Mouse (Mus musculus): ENCODE measurements around the gene Fbxl8.
"Not testable (repeated sequence)": the region's sequence is repeated elsewhere in the genome, so short reads cannot be mapped to it uniquely, and the experiment has no call there.

Fbxl8 gene

DNA sequence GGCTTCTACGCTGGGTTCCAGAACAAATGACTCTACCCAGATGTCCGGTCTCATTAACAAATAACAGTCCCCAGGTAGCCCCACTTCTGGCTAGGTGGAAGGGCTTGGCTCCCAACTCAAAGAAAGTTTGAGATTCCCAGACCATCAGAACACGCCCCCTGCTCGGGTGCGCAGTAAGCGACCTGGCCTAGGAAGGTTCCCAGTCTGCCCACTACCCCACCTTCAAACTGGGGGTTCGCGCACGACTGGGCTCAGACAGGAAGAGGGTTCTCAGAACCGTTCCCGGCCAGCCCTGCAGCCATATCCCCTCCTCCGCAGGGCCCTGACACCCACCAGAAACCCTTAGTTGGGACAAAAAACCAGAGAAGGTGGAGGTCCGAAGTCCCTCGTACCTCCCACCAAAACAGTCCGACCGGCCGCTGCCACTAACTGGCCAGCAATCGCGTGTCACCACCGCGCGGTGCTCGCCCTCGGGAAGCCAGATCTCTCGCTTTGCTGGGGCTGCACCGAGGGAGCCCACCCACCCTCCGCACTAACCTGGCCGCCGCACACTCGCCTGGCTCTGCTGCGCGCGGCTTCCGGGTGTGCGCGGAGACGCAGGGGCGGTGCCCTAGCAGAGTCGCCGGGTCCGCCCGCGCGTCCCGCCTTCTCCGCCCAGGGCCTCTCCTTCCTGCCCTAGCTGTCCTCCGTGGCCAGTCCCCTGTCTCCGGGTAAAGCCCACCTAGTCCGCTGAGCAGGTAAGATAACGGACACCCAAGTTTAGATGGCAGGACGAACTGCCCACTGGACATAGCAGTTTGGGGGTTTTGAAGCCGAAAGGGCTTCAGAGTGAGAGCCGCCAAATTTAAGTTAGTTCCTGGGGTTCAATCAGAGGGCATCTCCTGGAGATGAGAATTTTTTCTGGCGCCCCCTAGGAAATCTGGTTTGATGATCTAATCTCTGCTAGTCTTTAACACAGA, at the start of gene Fbxl8, which contains the start of gene Tradd:
TSS of gene Fbxl8 (plus strand) at position 625 of the 959 bp plus-strand sequence.
TSS of gene Tradd (minus strand) at position 586 of the 959 bp plus-strand sequence.
- in situ Hi-C loops (cut with MboI, MseI), result no loop called here

DNA sequence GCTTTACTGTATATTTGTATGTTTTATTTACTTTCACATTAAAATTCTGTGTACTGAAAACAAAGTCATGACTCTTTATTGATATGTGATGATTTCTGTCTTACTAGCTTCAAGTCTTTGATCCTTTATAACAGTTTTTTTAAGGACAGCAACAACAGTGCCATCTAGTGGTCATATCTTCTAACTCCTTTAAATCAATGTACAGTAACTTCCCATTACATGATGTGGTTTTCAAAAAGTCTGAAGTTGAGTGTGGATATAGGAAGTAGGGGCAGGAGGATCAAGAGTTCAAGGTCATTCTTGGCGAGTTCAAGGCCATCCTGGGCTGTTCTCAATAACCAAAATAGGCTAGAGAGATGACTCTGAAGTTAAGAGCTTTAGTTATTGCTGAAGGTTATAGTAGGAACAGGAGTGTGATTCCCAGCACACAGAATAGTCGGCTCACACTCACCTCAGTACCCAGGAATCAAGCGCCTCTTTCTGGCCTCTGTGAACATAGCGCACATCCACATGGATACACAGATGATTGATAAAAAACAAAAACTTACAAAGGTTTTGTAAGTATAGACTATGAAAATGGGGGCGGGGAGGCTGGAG, 46.4 kb upstream of the Fbxl8 start:
- in situ Hi-C loops (cut with MboI, MseI), result loop anchor here in 1 of 2 experiments (10.0 kb wide), 1 partner anchor 73 kb away; no protein-coding TSS in a partner anchor

DNA sequence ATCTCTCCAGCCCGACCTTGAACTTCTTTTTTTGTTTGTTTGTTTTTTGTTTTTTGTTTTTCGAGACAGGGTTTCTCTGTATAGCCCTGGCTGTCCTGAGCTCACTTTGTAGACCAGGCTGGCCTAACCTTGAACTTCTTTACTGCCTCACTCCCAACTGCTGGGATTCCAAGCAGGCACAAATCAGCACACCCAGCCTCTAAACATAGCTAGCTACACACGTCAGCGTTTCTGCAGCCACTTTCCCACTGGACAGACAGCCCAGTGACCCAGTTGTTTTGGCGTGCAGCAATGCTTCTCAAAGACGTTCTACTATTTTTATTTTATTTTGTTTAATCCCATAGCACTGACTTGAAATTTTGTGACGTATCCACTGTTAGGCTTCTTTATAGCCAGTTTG, 40.6 kb upstream of the Fbxl8 start:
- in situ Hi-C loops (cut with MboI, MseI), result no loop called here

DNA sequence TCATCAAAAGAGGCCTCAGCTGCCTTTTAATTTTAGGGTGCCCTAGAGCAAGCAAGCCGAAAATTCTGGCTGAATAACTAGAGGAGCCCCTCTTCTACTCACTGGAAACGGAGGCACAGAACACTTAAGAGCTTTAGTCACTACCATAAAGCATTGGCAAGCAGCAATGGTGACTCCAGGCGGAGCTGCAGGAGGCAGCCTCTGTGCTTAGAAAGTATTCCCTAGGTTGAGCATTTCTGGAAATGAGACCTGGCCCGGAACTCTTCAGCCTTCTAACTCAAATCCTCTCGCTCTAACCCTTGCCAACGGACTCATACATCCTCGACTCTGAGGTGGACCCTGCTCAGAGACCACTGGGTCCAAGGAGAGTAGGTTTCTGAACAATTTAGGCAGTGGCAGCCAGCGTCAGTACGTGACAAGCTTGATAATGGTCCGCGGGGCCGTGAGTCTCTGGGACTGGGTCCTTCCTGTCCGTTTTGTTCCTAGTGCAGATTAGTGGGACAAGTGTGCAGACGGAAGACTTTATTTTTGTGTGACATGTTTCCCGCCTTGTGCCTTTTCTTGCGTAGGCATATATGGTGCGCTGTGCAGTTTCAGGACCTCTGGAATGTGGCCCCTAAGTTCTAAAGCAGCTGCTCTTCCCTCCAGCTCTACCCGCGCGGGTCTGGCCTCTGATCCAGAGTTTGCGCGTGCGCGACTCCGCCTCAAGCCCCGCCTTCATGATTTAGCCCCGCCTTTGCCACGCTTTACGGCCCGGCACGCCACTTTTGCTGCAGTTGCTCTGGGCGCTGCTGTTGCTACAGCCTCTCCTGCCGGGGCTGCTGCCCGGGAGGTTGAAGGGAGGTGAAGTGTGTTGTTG, 39.8 kb upstream of the Fbxl8 start, which contains the start of gene D230025D16Rik:
TSS of gene D230025D16Rik (plus strand) at position 733 of the 859 bp plus-strand sequence.
- in situ Hi-C loops (cut with MboI, MseI), result no loop called here

DNA sequence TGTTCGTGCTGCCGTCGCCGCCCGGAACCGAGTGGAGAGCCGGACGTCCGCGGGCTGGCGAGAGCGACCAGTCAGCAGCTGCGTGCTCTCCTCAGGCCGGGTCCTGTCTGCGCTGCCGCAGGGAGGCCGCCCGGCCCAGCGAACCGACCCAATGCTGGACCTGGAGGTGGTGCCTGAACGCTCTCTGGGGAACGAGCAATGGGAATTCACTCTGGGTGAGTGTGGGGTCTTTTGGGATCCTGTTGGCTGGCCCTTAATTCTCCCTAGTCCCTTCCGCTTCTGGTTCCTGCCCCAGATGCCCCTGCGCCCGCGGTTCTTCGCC, 39.2 kb upstream of the Fbxl8 start:
- in situ Hi-C loops (cut with MboI, MseI), result no loop called here

DNA sequence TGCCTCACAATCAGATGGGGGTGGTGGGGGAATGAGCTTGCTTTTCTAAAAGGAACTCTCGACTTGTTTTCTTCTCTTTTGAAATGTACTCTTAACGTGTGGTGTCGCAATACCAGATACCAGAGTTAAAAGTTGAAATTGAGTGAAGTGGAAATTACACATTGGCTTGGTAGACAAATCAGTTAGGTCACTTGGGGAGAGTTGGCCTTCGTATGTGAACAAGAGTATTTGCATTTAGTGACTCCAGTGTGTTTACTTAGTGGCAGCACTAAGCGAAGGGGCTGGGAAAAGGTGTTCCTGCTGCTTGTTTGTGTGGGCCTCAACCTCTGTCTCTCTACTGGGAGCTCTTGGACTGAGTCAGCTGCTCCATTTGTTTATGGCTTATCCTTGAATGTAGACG, 38.5 kb upstream of the Fbxl8 start:
- in situ Hi-C loops (cut with MboI, MseI), result no loop called here

DNA sequence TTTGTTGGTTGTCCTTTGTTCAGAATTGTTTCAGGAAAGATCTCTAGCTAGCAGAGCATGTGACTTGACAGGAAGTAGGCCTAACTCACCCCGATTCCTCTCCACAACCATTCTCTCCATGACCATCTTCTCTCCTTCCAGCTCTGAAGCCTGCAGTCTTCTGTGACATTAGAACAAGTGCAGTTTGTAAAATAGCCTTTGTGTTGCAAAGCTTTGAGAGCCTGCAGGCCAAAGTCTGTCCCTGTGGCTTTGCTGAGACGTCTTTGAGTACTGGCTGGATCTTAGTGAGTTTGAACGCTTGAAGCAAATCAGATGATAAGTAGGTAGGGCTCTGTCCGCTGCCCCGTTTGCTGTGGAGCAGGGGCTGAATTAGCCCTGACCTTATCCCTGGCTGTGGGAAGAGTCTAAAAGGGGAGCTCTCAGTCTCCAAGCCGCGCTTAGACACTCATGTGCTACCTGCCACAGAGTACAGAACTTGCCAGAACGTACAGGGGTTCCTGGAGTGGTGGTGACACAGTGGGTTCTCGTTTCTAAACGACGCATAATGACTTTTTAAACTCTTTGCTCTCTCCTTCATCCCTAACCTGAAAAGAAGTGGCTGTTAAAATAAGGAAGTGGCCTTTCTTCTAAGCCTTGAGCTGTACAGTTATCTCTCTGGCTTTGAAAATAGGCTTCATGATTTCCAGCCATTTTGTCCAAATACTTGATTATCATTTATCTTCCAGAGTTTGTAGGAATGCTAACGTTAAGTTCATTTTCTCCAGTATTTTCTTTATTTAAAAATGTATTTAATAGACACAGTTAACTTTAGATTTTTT, 32.7 kb upstream of the Fbxl8 start:
- in situ Hi-C loops (cut with MboI, MseI), result no loop called here

DNA sequence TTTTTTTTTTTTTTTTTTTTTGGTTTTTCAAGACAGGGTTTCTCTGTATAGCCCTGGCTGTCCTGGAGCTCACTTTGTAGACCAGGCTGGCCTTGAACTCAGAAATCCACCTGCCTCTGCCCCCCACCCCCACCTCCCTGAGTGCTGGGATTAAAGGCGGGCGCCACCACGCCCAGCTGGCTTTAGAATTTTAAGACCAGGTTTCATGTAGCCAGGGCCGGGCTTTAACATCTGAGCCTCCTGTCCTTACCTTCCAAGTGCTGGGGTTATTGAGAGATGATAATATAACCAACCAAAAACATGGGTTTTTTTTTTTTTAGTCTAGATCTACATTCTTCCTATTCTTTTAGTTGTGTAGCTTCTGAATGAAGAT, 32.1 kb upstream of the Fbxl8 start:
- in situ Hi-C loops (cut with MboI, MseI), result not testable (repeated sequence)

DNA sequence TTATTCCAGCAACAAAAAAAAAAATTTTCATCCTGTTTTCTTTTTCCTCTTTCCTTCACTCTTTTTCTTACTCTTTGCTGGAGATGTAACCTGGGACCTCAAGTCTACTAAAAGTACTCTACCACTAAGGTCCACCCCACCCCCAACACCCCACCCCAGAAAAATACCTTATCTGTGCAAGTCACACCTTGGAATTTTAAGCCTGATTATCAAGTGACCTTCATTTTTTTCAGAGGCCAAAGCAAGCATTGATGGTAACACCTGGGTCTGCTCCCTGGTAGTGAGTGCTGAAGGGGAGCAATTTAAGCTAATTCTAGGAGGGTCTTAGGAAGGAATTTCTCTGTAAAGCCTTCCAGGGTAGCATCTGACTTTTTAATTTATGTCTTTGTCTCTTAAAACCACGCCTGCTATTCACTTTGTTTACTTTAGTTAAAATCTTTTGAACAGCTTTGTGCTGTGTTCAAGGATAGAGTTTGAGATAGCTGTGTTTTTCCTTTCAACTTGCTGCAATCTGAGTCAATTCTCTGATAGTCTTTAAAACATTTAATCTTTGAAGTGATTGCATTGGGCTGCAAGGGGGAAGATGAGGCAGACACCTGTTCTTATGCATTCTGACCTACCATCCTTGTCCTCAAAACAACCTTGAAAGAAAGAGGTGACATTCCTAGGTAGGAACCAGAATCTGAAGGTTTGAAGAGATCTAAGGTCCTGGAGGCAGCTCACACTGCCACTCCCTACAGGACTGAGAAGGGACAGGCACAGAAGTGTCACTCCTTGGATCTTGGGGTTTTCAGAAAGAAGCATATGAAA, 31.1 kb upstream of the Fbxl8 start:
- in situ Hi-C loops (cut with MboI, MseI), result no loop called here

DNA sequence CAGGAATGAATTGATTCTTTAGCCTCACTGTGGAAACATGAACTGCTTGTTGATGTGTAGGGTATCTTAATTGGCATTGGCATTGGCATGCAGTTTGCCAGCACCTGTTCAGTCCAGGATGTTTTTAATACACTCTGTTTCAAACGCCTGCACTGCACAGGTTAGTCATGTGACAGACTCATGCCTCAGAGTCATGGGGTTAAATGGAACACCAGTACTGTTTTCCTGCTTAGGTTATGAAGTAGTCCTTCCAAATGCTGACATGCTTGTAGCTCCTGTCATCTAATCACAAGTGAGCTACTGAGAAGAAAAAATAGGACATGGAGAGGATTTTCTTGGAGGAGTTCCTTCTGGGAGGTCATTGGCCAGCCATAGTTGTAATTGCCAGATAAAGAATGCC, 29.2 kb upstream of the Fbxl8 start:
- in situ Hi-C loops (cut with MboI, MseI), result no loop called here

DNA sequence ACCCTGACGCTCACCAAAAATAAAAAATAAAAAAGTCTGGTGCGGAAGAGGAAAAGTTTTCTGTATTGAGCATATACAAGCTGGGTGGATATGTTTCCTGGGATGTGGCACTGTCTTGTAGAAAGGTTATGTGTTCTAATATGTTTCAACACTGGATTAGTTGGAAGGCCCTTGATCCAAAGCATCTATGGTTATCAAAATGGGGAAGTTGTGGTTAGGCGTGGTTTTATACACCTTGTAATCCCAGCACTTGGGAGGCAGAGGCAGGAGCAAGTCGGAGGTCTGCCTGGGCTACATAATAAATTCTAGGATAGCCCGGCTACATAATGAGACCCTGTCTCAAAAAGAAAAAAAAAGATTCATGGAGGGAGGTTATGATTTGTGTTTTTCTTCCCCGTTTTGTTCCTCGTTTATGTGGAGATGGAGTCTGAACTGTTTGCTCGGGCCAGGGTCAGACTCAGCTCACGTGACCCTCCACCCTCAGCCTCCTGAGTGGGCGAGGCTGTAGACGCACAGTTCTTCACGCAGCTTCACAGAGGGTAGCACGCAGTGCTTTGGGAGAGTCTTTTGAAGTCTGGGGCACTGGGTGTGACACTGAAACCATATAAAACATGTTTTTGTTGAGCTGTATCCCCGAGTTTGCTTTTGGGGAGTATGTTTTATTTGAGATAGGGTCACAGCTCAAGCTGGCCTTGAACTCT, 26.9 kb upstream of the Fbxl8 start:
- in situ Hi-C loops (cut with MboI, MseI), result no loop called here

DNA sequence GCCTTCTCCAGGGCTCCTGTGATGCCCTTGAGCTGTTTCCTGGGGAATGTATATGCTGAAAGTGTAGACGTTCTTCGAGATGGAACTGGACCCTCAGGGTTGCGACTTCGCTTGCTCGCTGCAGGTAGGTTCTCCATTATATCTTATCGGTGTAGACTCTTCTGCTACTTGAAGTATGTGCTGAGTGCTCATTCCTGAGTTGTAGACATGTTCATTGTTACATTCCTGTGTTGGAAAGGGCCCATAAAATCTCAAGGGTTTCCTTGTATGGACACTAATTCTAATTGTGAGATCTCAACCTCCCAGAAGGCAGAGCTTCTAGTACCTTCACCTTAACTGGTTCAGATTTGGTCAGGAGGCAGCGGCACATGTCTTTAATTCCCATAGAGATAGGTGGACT, 23.4 kb upstream of the Fbxl8 start:
- in situ Hi-C loops (cut with MboI, MseI), result no loop called here

DNA sequence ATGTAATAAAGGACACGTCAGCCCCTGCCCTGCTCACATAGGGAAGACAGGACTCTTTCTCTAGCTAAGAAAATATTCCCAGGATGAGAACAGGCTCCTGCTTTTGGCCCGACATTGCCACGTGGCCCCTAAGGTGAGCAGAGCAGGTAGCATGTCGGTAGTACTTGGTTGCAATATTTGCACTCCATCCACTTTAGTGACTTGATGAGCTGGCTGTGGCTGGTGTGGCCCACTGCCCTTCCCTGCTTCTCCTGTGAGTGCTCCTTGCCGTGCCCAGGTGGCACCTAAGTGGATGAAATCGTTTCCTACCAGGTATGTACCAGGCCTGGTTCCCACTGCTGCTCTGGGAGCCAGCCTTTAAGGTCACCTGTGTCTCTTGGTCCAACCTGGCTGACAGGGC, 12.5 kb upstream of the Fbxl8 start:
- in situ Hi-C loops (cut with MboI, MseI), result loop anchor here (10.0 kb wide), 2 partner anchors 127 to 1007 kb away; partner anchors contain the start of gene Tk2 (in 1 of the 2)

DNA sequence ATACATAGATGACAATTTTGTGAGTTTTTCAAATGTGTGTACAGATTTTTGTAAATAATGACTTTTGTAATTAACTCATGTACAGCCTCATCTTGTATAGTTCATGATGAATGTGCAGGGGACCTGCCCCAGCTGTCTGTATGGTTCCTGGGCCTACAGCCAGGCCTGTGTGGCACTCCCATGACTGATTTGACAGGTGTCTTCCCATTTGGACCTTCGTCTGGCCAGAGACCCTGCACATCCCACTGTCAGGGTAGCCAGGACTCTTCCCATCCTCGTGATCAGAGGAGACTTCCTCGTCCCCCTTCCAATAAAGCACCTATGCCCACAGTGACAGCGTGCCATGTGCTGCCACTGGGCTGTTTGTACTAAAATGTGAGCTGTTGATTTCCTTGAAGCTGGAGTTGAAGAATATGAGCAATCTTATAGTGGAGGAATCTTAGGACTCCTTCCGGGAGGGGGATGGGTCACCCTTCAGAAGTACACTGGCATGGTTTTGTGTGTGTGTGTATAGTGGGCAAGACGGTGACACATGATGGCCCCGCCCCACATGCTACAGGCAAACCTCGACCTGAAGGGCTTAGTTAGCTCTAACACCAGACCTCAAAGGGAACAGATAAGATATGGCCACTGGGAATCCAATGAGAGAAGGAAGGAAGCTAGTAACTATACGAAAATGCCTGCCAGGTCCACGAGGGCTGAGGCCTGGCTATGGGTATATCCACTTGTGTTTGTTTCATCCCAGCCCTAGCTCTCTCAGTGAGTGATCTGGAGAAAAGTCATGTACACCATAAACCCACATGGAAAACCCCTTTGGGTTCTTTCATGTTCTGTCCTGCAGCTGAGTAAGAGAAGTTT, 11.5 kb upstream of the Fbxl8 start:
- in situ Hi-C loops (cut with MboI, MseI), result loop anchor here (10.0 kb wide), 2 partner anchors 128 to 1008 kb away; partner anchors contain the start of gene Tk2 (in 1 of the 2)

DNA sequence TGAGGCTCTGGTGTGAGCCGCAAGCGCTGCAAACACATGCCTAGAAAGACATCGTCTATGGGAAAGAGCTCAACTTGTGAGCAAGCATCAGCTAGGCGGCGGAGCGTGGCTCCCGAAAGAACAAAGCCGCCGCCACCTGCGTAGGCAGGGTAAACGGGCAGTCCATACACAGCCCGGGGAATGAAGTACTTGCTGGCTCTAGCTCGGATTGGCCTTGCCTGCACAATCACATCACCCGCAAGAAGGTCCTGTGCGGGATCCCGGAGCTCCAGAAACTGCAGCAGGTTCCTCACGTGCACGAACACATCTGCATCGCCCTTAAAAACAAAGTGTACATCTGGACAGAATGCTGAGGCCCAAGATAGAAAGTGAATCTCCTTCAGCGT, 10.7 kb upstream of the Fbxl8 start:
- in situ Hi-C loops (cut with MboI, MseI), result loop anchor here (10.0 kb wide), 2 partner anchors 129 to 1009 kb away; partner anchors contain the start of gene Tk2 (in 1 of the 2)

DNA sequence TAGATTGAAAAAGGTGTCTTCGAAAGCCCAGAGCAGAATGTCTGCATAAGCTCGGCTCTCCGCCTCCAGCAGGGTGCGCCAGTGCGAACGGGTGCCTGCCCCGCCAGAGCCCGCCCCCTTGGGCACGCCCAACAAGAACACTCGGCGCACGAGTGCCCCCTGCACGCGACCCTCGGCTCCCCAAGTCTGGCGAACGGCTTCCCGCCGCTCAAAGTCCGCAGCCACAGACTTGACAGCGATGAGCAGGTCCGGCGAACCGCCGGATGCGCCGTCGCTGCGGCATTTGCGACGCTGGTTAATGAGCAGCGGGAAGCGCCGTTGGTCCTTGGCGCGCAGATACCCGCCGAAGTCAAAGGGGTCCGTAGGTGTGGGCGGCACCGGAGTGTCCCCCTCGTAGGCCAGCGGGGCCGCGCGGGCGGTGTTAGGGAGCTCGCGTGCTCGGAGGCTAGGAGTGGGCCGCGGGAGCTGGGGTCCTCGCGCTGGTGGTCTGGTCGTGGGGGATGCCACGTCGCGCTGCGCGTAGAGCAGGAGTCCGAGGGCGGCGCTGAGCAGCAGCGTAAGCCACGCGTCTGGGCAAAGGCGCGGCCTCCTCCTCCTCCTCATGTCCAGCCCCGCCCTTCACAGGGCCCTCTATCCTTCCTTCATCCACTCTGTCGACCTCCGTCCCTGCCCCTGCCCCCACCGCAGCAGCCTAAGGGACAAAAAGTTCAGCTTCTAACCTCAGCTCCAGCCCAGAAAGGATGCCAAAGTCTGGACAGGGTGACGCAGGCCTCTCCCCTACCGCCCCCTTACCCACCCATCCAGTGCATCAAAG, 10.1 kb upstream of the Fbxl8 start:
- in situ Hi-C loops (cut with MboI, MseI), result loop anchor here (10.0 kb wide), 2 partner anchors 130 to 1010 kb away; partner anchors contain the start of gene Tk2 (in 1 of the 2)

DNA sequence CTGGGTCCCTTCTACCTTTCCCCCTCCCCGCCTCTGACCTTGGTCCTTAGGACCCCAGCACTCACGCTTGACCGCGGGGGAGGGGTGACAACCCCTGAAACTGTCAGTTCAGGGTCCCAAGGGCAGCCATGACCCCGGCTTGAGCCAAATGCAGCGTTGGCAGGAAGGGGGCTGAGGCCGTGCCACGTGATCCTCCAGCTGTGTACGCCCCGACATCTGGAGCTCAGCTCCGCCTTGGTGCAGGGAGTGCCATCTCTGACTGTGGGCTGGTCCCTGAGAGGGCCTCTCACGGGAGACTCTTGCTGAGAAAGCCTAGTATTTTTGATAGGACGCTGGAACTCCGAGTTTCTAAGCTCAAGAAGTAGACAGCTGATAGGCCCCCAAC, 9.5 kb upstream of the Fbxl8 start, which contains the start of gene B3gnt9:
TSS of gene B3gnt9 (minus strand) at position 188 of the 385 bp plus-strand sequence.
- in situ Hi-C loops (cut with MboI, MseI), result loop anchor here (5.0 to 10.0 kb wide), 3 partner anchors 130 to 1010 kb away; partner anchors contain the start of genes Cdh16 (in 1 of the 2) and Tk2 (in 1 of the 2)

Measured in T-helper 17 cell (primary cell).